In genomic region chr12:70476884-70477576, GRCm38 (mm10) we compare ENCODE assay signal across 8 mouse cellular contexts. TPM values are rescaled to one million over a fixed set of nuclear protein-coding genes. Genes with fewer than 3 reads are reported as not detected.
DNase-seq lines count a peak whose midpoint lies in the region; ATAC-seq and TF ChIP-seq lines count a peak whose summit lies in the region.
"Had no signal": no experiment of that assay in that cellular context is flagged by ENCODE, and none has a peak within 500 bp of the region (broad histone marks: within the 10 kb centered on the region; RNA-seq: fewer than 3 reads in every experiment).

No protein-coding gene starts in this region.

- no peak for TF ChIP-seq POLR2A in cortical plate, adult 2 months (IDR thresholded peaks at IDR 0.05; ENCODE audit: extremely low read depth, insufficient read depth, low read length)

- H3K4me2 ChIP-seq in midbrain, embryonic 11.5 days: no peak overlapping the region
- H3K4me2 ChIP-seq in midbrain, embryonic 13.5 days (replicated peaks): no peak overlapping the region
- H3K4me2 ChIP-seq in limb, embryonic 12.5 days: no peak overlapping the region

- H3K4me3 ChIP-seq in midbrain, embryonic 11.5 days (ENCODE audit: low read depth, low read length): no peak overlapping the region
- no peak overlapping the region for H3K4me3 ChIP-seq in midbrain, embryonic 13.5 days (replicated peaks)
- no peak overlapping the region for H3K4me3 ChIP-seq in cortical plate, adult 2 months (ENCODE audit: insufficient read depth, low read length)
- no peak overlapping the region for H3K4me3 ChIP-seq in limb, embryonic 12.5 days (replicated peaks)

- no peak overlapping the region for H3K27ac ChIP-seq in midbrain, embryonic 11.5 days (ENCODE audit: low read depth, low read length)
- no peak overlapping the region for H3K27ac ChIP-seq in midbrain, embryonic 13.5 days
- H3K27ac ChIP-seq in cortical plate, adult 2 months (ENCODE audit: insufficient read depth, low read length): no peak overlapping the region
- no peak overlapping the region for H3K27ac ChIP-seq in limb, embryonic 12.5 days
- H3K27ac ChIP-seq: hindbrain, postnatal 0 days had no signal

- H3K27me3 ChIP-seq in midbrain, embryonic 11.5 days (ENCODE audit: control insufficient read depth, insufficient read depth, low read length): no peaks in the 10 kb centered on the region
- no peaks in the 10 kb centered on the region for H3K27me3 ChIP-seq in midbrain, embryonic 13.5 days
- no peaks in the 10 kb centered on the region for H3K27me3 ChIP-seq in limb, embryonic 12.5 days

- no peaks in the 10 kb centered on the region for H3K4me1 ChIP-seq in midbrain, embryonic 11.5 days (ENCODE audit: control insufficient read depth, insufficient read depth, low read length)
- no peaks in the 10 kb centered on the region for H3K4me1 ChIP-seq in midbrain, embryonic 13.5 days (replicated peaks)
- no peaks in the 10 kb centered on the region for H3K4me1 ChIP-seq in cortical plate, adult 2 months (ENCODE audit: control insufficient read depth, insufficient read depth, low read length)
- H3K4me1 ChIP-seq in limb, embryonic 12.5 days (replicated peaks): no peaks in the 10 kb centered on the region

- no peaks in the 10 kb centered on the region for H3K9me3 ChIP-seq in midbrain, embryonic 11.5 days (ENCODE audit: control insufficient read depth, low read length)
- no peaks in the 10 kb centered on the region for H3K9me3 ChIP-seq in midbrain, embryonic 13.5 days
- H3K9me3 ChIP-seq in limb, embryonic 12.5 days: no peaks in the 10 kb centered on the region

- WGBS in midbrain, embryonic 11.5 days: 79% methylated on average over 16 of the region's 16 CpGs
- 87% methylated on average over 16 of the region's 16 CpGs for WGBS in midbrain, embryonic 13.5 days
- 80% methylated on average over 16 of the region's 16 CpGs for WGBS in limb, embryonic 12.5 days

- peak; percentile 68 for DNase-seq in midbrain, embryonic 11.5 days (ENCODE audit: low spot score, missing footprints)
- no peak for DNase-seq in natural killer cell, adult 2 months (ENCODE audit: low spot score in 2 of 2)
- DNase-seq in ovary, postnatal 14 days (ENCODE audit: low spot score): no peak
- DNase-seq in cerebellum, postnatal 4 days (ENCODE audit: low spot score in 2 of 2): no peak

- H3K36me3 ChIP-seq in midbrain, embryonic 11.5 days (ENCODE audit: control insufficient read depth, insufficient read depth, low read length): no peaks in the 10 kb centered on the region
- H3K36me3 ChIP-seq in midbrain, embryonic 13.5 days: no peaks in the 10 kb centered on the region
- no peaks in the 10 kb centered on the region for H3K36me3 ChIP-seq in limb, embryonic 12.5 days

- H3K9ac ChIP-seq in midbrain, embryonic 11.5 days (ENCODE audit: low read length): no peak overlapping the region
- no peak overlapping the region for H3K9ac ChIP-seq in midbrain, embryonic 13.5 days (replicated peaks)
- H3K9ac ChIP-seq in limb, embryonic 12.5 days (replicated peaks): peak overlapping the region; percentile 32; the same call in 1 of the 2 replicates

- TF ChIP-seq CTCF in cortical plate, adult 2 months (IDR thresholded peaks at IDR 0.05; ENCODE audit: extremely low read depth, insufficient read depth, low read length): 0 out of 2 replicates have a peak, but pooled peaks have one; percentile 4

- ATAC-seq in midbrain, embryonic 11.5 days (ENCODE audit: low FRiP score): no peak
- ATAC-seq in midbrain, embryonic 13.5 days: no peak
- ATAC-seq in limb, embryonic 12.5 days (ENCODE audit: insufficient number of reproducible peaks, insufficient read depth, low FRiP score, low TSS enrichment, low read depth): no peak

RNA-seq across cellular contexts. Expression of gene Tmx1, which starts 24.1 kb away (rescaled TPM):
- 135 and 150 TPM in 2 replicates for polyA plus RNA-seq in midbrain, embryonic 11.5 days (2014; fragmentation: Nextera tagmentation; extraction: Ambion mirVana)
- 139 and 152 TPM in 2 replicates for polyA plus RNA-seq in midbrain, embryonic 13.5 days (2015; fragmentation: Nextera tagmentation; extraction: Ambion mirVana)
- polyA plus RNA-seq in cortical plate, adult 2 months (2012; rRNA removed): 25.1 and 26.5 TPM in 2 replicates
- 99.6 and 104 TPM in 2 replicates for polyA plus RNA-seq in limb, embryonic 12.5 days (2016; fragmentation: Nextera tagmentation; extraction: Ambion mirVana)
